Mouse (Mus musculus): ENCODE results near the gene Idua.

DNA sequence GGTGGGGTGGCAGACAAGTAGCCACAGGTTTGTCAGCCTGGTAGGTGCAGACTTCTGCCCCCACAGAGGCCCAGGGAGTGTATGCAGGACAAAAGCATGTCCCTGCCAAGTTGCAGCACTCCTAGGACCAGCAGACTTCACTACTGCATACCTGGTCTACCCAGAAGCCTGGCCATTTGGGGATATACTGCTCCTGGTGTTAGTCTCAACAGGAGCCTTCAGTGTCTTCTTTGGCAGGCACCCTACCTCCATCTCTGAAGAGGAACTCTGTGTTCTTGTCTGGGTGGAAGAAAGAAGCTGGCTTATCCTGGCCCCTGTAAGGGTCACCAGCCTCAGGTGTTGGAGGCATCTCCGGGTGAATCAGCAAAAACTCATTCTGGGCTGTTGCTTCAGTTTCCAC, 55.8 kb downstream of the Idua start:
- no peak for TF ChIP-seq CTCF (conservative IDR thresholded peaks at IDR 0.05 in 1 of 2, IDR thresholded peaks at IDR 0.05 in 1 of 2; ENCODE audit: low read depth in 2 of 2, low read length in 2 of 2)
- TF ChIP-seq EP300 (IDR thresholded peaks at IDR 0.05; ENCODE audit: low read length): no peak
- no peak for TF ChIP-seq ZC3H11A (IDR thresholded peaks at IDR 0.05; ENCODE audit: low read depth, low read length)
